Mouse (Mus musculus) MEL-GATA-1-ER (cell line): Measurements from ENCODE around the gene Kbtbd4.

Source experiments
- DNase-seq: peaks from one replicate; pipeline ENCODE4 v3.0.0-alpha.2; 2012; ENCODE audit warnings: low read depth; ENCODE audit errors: extremely low read depth

Gene Kbtbd4

GRCm38 (mm10) chr2:90956053-90956452, 51.5 kb downstream of the Kbtbd4 start:
- no peak for DNase-seq

DNA sequence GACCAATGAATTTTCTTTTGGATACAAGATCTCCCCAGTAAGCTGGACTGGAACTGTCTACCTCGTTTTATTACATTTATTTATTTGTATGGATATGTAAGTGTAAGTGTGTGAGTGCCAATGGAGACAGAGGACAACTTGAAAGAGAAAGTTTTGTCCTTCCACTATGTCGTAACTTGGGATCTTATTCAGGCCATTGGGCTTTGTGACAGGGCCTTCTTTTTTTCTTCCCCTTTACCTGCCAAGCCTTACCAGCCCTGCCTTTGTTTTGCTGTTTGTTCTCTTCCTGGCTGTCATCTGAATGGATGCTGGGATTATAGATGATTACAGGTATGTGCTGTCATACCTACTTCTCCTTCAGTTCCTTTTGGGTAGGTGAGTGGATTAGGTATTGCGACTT, 54.3 kb downstream of the Kbtbd4 start:
- no peak for DNase-seq

- no peak for DNase-seq
These were observed 55.5 kb downstream of the Kbtbd4 start for GRCm38 (mm10) chr2:90960012-90960411.
